Mouse (Mus musculus): ENCODE data around the gene Gm49630. TPM values are rescaled to one million over a fixed set of nuclear protein-coding genes. Genes with fewer than 3 reads are reported as not detected.
"Not testable (repeated sequence)": the region's sequence is repeated elsewhere in the genome, so short reads cannot be mapped to it uniquely, and the experiment has no call there.

Gene Gm49630
- polyA plus RNA-seq, 1 experiment from 2014 or later: not detected

- not testable (repeated sequence) for ATAC-seq (replicated peaks; ENCODE audit: insufficient number of reproducible peaks, insufficient read depth, low FRiP score, low read depth); H3K4me1 ChIP-seq (replicated peaks); H3K27me3 ChIP-seq; H3K27ac ChIP-seq; H3K9ac ChIP-seq; H3K36me3 ChIP-seq; H3K9me3 ChIP-seq (replicated peaks); H3K4me3 ChIP-seq; H3K4me2 ChIP-seq
- 71% methylated on average over 8 of the region's 8 CpGs for WGBS
Observed at GRCm38 (mm10) chr17:7388958-7389356, 17.2 kb upstream of the Gm49630 start.

- WGBS: no CpG with 5 or more reads among the region's 2 CpGs
- H3K4me3 ChIP-seq; H3K4me1 ChIP-seq (replicated peaks): not testable (repeated sequence)
Observed at GRCm38 (mm10) chr17:7388341-7388957, 16.7 kb upstream of the Gm49630 start.

GRCm38 (mm10) chr17:7386016-7386415 is 14.2 kb upstream of the Gm49630 start:
- not testable (repeated sequence) for H3K9me3 ChIP-seq (replicated peaks); H3K27ac ChIP-seq; H3K4me1 ChIP-seq (replicated peaks); H3K27me3 ChIP-seq; ATAC-seq (replicated peaks; ENCODE audit: insufficient number of reproducible peaks, insufficient read depth, low FRiP score, low read depth); H3K36me3 ChIP-seq; H3K4me2 ChIP-seq; H3K4me3 ChIP-seq; H3K9ac ChIP-seq
- 70% methylated on average over 8 of the region's 8 CpGs for WGBS

More at GRCm38 (mm10) chr17:7388341-7388957, 16.7 kb upstream of the Gm49630 start:
- H3K9ac ChIP-seq; H3K36me3 ChIP-seq; H3K27me3 ChIP-seq; H3K27ac ChIP-seq; H3K9me3 ChIP-seq (replicated peaks); H3K4me2 ChIP-seq: not testable (repeated sequence)
- peak; percentile 28; the same call in 1 of the 2 replicates for ATAC-seq (replicated peaks; ENCODE audit: insufficient number of reproducible peaks, insufficient read depth, low FRiP score, low read depth)

GRCm38 (mm10) chr17:7385364-7385763 is 13.6 kb upstream of the Gm49630 start, which contains the start of gene Unc93a2:
Unc93a2 (minus strand) TSS chr17:7385464.
- H3K4me3 ChIP-seq; H3K9ac ChIP-seq; H3K27ac ChIP-seq; H3K36me3 ChIP-seq; H3K4me2 ChIP-seq; H3K27me3 ChIP-seq; H3K9me3 ChIP-seq (replicated peaks); ATAC-seq (replicated peaks; ENCODE audit: insufficient number of reproducible peaks, insufficient read depth, low FRiP score, low read depth); H3K4me1 ChIP-seq (replicated peaks): not testable (repeated sequence)
- WGBS: 83% methylated on average over 3 of the region's 3 CpGs

- ATAC-seq (replicated peaks; ENCODE audit: insufficient number of reproducible peaks, insufficient read depth, low FRiP score, low read depth); H3K9ac ChIP-seq; H3K4me2 ChIP-seq; H3K27me3 ChIP-seq; H3K4me3 ChIP-seq; H3K36me3 ChIP-seq; H3K9me3 ChIP-seq (replicated peaks); H3K4me1 ChIP-seq (replicated peaks); H3K27ac ChIP-seq: not testable (repeated sequence)
- 89% methylated on average over 12 of the region's 13 CpGs for WGBS
Observed at GRCm38 (mm10) chr17:7383167-7384143, 11.7 kb upstream of the Gm49630 start.

GRCm38 (mm10) chr17:7382711-7383110 is 10.9 kb upstream of the Gm49630 start:
- H3K27ac ChIP-seq; H3K9me3 ChIP-seq (replicated peaks); H3K36me3 ChIP-seq; H3K27me3 ChIP-seq; H3K4me3 ChIP-seq; H3K9ac ChIP-seq; H3K4me1 ChIP-seq (replicated peaks); ATAC-seq (replicated peaks; ENCODE audit: insufficient number of reproducible peaks, insufficient read depth, low FRiP score, low read depth); H3K4me2 ChIP-seq: not testable (repeated sequence)
- 79% methylated on average over 1 of the region's 3 CpGs for WGBS

- not testable (repeated sequence) for H3K4me1 ChIP-seq (replicated peaks); H3K4me3 ChIP-seq; H3K27me3 ChIP-seq; H3K36me3 ChIP-seq; ATAC-seq (replicated peaks; ENCODE audit: insufficient number of reproducible peaks, insufficient read depth, low FRiP score, low read depth); H3K4me2 ChIP-seq; H3K9me3 ChIP-seq (replicated peaks); H3K9ac ChIP-seq; H3K27ac ChIP-seq
- 37% methylated on average over 2 of the region's 3 CpGs for WGBS
Observed at GRCm38 (mm10) chr17:7377907-7378306, 6.1 kb upstream of the Gm49630 start.

- H3K36me3 ChIP-seq; H3K9me3 ChIP-seq (replicated peaks); H3K9ac ChIP-seq; ATAC-seq (replicated peaks; ENCODE audit: insufficient number of reproducible peaks, insufficient read depth, low FRiP score, low read depth); H3K4me2 ChIP-seq; H3K4me1 ChIP-seq (replicated peaks); H3K4me3 ChIP-seq; H3K27me3 ChIP-seq; H3K27ac ChIP-seq: not testable (repeated sequence)
- WGBS: 100% methylated on average over 1 of the region's 3 CpGs
Observed at GRCm38 (mm10) chr17:7376951-7377700, 5.3 kb upstream of the Gm49630 start.

GRCm38 (mm10) chr17:7369401-7369800 is 2.4 kb downstream of the Gm49630 start:
- H3K4me2 ChIP-seq; H3K4me3 ChIP-seq; H3K27ac ChIP-seq; H3K27me3 ChIP-seq; ATAC-seq (replicated peaks; ENCODE audit: insufficient number of reproducible peaks, insufficient read depth, low FRiP score, low read depth); H3K9ac ChIP-seq; H3K4me1 ChIP-seq (replicated peaks); H3K9me3 ChIP-seq (replicated peaks); H3K36me3 ChIP-seq: not testable (repeated sequence)
- 50% methylated on average over 6 of the region's 6 CpGs for WGBS

GRCm38 (mm10) chr17:7366676-7367374 is 5.0 kb downstream of the Gm49630 start:
- H3K4me3 ChIP-seq; H3K9me3 ChIP-seq (replicated peaks); H3K27me3 ChIP-seq; H3K9ac ChIP-seq; H3K36me3 ChIP-seq; H3K27ac ChIP-seq; H3K4me2 ChIP-seq; H3K4me1 ChIP-seq (replicated peaks); ATAC-seq (replicated peaks; ENCODE audit: insufficient number of reproducible peaks, insufficient read depth, low FRiP score, low read depth): not testable (repeated sequence)
- 49% methylated on average over 5 of the region's 7 CpGs for WGBS

- ATAC-seq (replicated peaks; ENCODE audit: insufficient number of reproducible peaks, insufficient read depth, low FRiP score, low read depth); H3K9me3 ChIP-seq (replicated peaks); H3K27ac ChIP-seq; H3K9ac ChIP-seq; H3K4me1 ChIP-seq (replicated peaks); H3K4me3 ChIP-seq; H3K36me3 ChIP-seq; H3K27me3 ChIP-seq; H3K4me2 ChIP-seq: not testable (repeated sequence)
- whole genome bisulfite sequencing: no CpG with 5 or more reads among the region's 1 CpGs
Observed at GRCm38 (mm10) chr17:7366265-7366664, 5.5 kb downstream of the Gm49630 start.

Measured in heart, embryonic 15.5 days (tissue).